ENCODE assay signal across 15 mouse cellular contexts in the genomic region with DNA sequence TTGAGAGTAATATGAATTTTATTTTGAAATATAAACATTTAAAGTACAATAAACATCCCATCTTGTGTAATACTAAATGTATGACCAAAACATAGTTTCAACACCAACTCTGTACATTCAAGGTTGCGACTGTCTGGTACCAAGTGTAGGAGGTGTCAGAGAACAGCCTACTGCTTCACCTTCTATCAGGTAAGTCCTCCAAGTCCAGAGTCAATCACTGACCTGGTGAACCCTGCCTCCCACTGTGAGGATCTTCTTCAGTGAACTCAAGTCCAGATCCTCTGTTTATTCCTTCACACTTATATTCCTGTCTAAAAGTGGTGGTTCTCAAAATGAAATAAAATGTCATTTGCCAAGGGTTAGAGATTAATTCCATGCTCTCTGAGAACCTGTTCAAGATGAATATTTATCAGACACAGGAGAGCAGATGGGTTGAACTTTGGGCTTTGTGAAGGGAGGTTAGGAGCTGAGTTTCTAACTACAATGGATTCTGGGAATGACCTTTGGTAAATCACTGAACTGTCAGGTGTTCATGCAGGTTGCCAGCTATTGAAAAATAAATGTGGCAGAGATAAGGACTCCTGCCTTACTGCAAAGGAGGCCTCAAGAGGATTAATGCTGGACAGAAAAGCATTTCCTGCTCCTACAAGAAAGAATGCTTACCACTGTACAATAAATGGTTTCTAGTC.
"Had no signal": no experiment of that assay in that cellular context is flagged by ENCODE, and none has a peak within 500 bp of the region (broad histone marks: within the 10 kb centered on the region; RNA-seq: fewer than 3 reads in every experiment).

No protein-coding gene starts in this region.

- H3K27me3 ChIP-seq: hindbrain, embryonic 12.5 days; limb, embryonic 13.5 days; midbrain, embryonic 15.5 days; neural tube, embryonic 12.5 days had no signal

- H3K36me3 ChIP-seq: hindbrain, embryonic 12.5 days; limb, embryonic 13.5 days; midbrain, embryonic 15.5 days; neural tube, embryonic 12.5 days had no signal

- DNase-seq: left cerebral cortex, postnatal 4 days; lung, embryonic 14.5 days; lung, postnatal 10 days; lung, postnatal 4 days; spleen, adult 18-20 months; thymus, adult 18-20 months; thymus, postnatal 14 days had no signal

- H3K9ac ChIP-seq: hindbrain, embryonic 12.5 days; limb, embryonic 13.5 days; liver, embryonic 14.5 days; lung, embryonic 14.5 days; midbrain, embryonic 15.5 days; neural tube, embryonic 12.5 days had no signal

- H3K4me2 ChIP-seq: hindbrain, embryonic 12.5 days; limb, embryonic 13.5 days; lung, embryonic 14.5 days; midbrain, embryonic 11.5 days; midbrain, embryonic 15.5 days; neural tube, embryonic 12.5 days had no signal

- H3K4me3 ChIP-seq: hindbrain, embryonic 12.5 days; limb, embryonic 13.5 days; midbrain, embryonic 15.5 days; neural tube, embryonic 12.5 days had no signal

- ATAC-seq: hindbrain, embryonic 16.5 days; inflammation-experienced regulatory T-cells, adult 6 months; midbrain, embryonic 15.5 days had no signal

- H3K4me1 ChIP-seq: hindbrain, embryonic 12.5 days; limb, embryonic 13.5 days; midbrain, embryonic 15.5 days; neural tube, embryonic 12.5 days had no signal

- H3K27ac ChIP-seq: hindbrain, embryonic 12.5 days; limb, embryonic 13.5 days; liver, embryonic 14.5 days; midbrain, embryonic 15.5 days; neural tube, embryonic 12.5 days had no signal

- H3K9me3 ChIP-seq: hindbrain, embryonic 12.5 days; limb, embryonic 13.5 days; midbrain, embryonic 15.5 days; neural tube, embryonic 12.5 days had no signal
